Mouse (Mus musculus) spleen, adult 2 months (tissue): ENCODE results near the gene Stx19. TPM values are rescaled to one million over a fixed set of nuclear protein-coding genes. Genes with fewer than 3 reads are reported as not detected.

Source experiments
- DNase-seq, 2 experiments: peaks; one replicate each; pipeline versions ENCODE4 v3.0.0 to v3.0.0-alpha.2; 2012 to 2021; ENCODE audit warnings: low spot score in 2 of 2, low read depth in 1 of 2
- H3K27ac ChIP-seq: fragments of 200-500 bp; 2 replicates; pipeline ENCODE4 v1.5.1; 2012; ENCODE audit warnings: low read length, inconsistent platforms; ENCODE audit not compliant: insufficient read depth
- H3K27me3 ChIP-seq: fragments of 200-500 bp; 2 replicates; pipeline ENCODE4 v1.6.1; 2012; ENCODE audit warnings: mild to moderate bottlenecking, moderate library complexity, low read length, inconsistent platforms; ENCODE audit not compliant: control insufficient read depth, insufficient read depth
- H3K36me3 ChIP-seq: fragments of 200-500 bp; 2 replicates; pipeline ENCODE4 v1.6.1; 2012; ENCODE audit warnings: mild to moderate bottlenecking, low read length, inconsistent platforms; ENCODE audit not compliant: control insufficient read depth, insufficient read depth
- H3K4me1 ChIP-seq: fragments of 200-500 bp; 2 replicates; pipeline ENCODE4 v1.6.1; 2011; ENCODE audit warnings: inconsistent platforms; ENCODE audit not compliant: control insufficient read depth, insufficient read depth, insufficient read length
- H3K4me3 ChIP-seq: fragments of 200-500 bp; 2 replicates; pipeline ENCODE4 v1.5.1; 2011; ENCODE audit warnings: mild to moderate bottlenecking, inconsistent platforms; ENCODE audit not compliant: insufficient read depth, insufficient read length; ENCODE audit errors: extremely low read depth
- CTCF ChIP-seq: fragments of 200-500 bp; IDR thresholded peaks from 2 replicates; pipeline ENCODE4 v1.5.1; 2011; ENCODE audit warnings: mild to moderate bottlenecking, inconsistent platforms; ENCODE audit not compliant: insufficient read depth, insufficient read length, insufficient replicate concordance; ENCODE audit errors: extremely low read depth
- POLR2A ChIP-seq: fragments of 200-500 bp; IDR thresholded peaks from 2 replicates; pipeline ENCODE4 v1.6.1; 2011; ENCODE audit warnings: low read depth, low read length, inconsistent platforms
- WGBS: fragments of 180-500 bp; shearing (Covaris S2); methylation state at CpG from one replicate; pipeline ENCODE4 v1.1.7; 2018; 5-methylcytosine and 5-hydroxymethylcytosine counted together
- polyA plus RNA-seq: library from polyadenylated mRNA; depleted of rRNA; stranded (reverse); fragments of >200 nt; gene quantifications from 2 replicates; pipeline ENCODE4 v1.2.3, GENCODE M21; 2012

Gene Stx19
- polyA plus RNA-seq, 1 experiment = not detected

GRCm38 (mm10) chr16:62822472-62822871 is 8.0 kb downstream of the Stx19 start:
- 96% methylated on average over 6 of the region's 6 CpGs for WGBS
- Histone ChIP-seq H3K27me3 (no peaks in the 10 kb centered on the region), H3K36me3 (no peaks in the 10 kb centered on the region), H3K4me1 (no peaks in the 10 kb centered on the region), H3K27ac (no peak overlapping the region), H3K4me3 (no peak overlapping the region)
- TF ChIP-seq CTCF = no peak
- TF ChIP-seq POLR2A = no peak
- DNase-seq = no peak

GRCm38 (mm10) chr16:62826156-62827001 is 11.9 kb downstream of the Stx19 start:
- TF ChIP-seq CTCF = no peak
- TF ChIP-seq POLR2A = no peak
- Histone ChIP-seq H3K4me3 (no peak overlapping the region), H3K27ac (no peak overlapping the region), H3K27me3 (no peaks in the 10 kb centered on the region), H3K36me3 (no peaks in the 10 kb centered on the region), H3K4me1 (no peaks in the 10 kb centered on the region)
- WGBS = 65% methylated on average over 12 of the region's 12 CpGs
- DNase-seq = peak in 1 of 2 experiments; percentile 27

DNA sequence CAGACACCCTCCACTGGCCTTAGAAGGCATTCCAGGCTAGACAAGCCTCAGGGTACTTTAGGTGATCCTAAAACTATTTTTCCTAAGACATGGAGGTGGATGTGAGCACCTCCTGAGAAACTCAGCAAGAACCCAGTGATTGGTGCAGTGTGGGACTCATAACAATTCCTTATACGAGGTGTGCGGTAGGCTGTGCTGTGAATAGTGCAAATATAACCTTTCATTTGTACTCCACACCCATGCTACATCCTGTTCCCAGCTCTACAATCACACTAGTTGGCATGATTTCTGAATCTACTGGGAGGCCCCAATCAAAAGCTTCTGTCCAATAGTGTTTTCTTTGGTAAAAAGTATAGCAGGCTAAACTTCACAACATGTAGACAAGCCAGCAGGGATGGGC is 17.6 kb downstream of the Stx19 start:
- Histone ChIP-seq H3K4me3 (no peak overlapping the region), H3K27ac (no peak overlapping the region), H3K36me3 (no peaks in the 10 kb centered on the region), H3K4me1 (peaks cover 3% of the 10 kb centered on the region), H3K27me3 (no peaks in the 10 kb centered on the region)
- no peak for DNase-seq
- no peak for TF ChIP-seq POLR2A
- TF ChIP-seq CTCF = no peak
- WGBS = 86% methylated on average over 2 of the region's 2 CpGs

DNA sequence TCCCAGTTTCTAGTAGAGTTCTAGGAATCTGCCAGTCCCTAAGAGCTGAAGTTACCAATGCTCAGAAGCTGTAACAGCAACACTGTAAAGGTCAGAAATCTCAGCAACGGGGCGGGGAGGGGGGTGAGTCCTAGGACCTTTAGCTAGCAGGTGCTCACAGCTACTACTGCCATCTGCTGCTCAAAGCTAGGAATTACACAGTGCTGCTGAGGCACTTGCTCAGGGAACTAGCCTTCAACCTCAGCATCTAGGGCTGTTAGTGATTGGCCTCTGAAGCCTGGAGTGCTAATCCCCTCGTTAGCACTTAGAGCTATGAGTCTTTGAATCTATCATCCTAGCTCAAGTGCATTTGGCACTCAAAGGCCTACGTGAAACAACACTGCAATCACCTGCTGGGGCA is 18.0 kb downstream of the Stx19 start:
- peak; percentile 40 to 45 for DNase-seq
- WGBS = 30% methylated on average over 4 of the region's 4 CpGs
- peaks cover 3% of the 10 kb centered on the region for H3K4me1 ChIP-seq
- H3K27ac ChIP-seq = no peak overlapping the region
- no peaks in the 10 kb centered on the region for H3K36me3 ChIP-seq
- TF ChIP-seq CTCF (peak; percentile 67; the same call in 1 of the 2 replicates), POLR2A (no peak)
- no peak overlapping the region for H3K4me3 ChIP-seq
- no peaks in the 10 kb centered on the region for H3K27me3 ChIP-seq

- peak in 1 of 2 experiments; percentile 9 for DNase-seq
- no peak overlapping the region for H3K4me3 ChIP-seq
- H3K36me3 ChIP-seq = no peaks in the 10 kb centered on the region
- WGBS = 53% methylated on average over 3 of the region's 3 CpGs
- TF ChIP-seq POLR2A (no peak), CTCF (no peak)
- no peak overlapping the region for H3K27ac ChIP-seq
- no peaks in the 10 kb centered on the region for H3K27me3 ChIP-seq
- peaks cover 3% of the 10 kb centered on the region for H3K4me1 ChIP-seq
Measured at GRCm38 (mm10) chr16:62834016-62834735, 19.7 kb downstream of the Stx19 start.

- TF ChIP-seq CTCF = no peak
- TF ChIP-seq POLR2A = no peak
- WGBS = 87% methylated on average over 6 of the region's 6 CpGs
- DNase-seq = no peak
- Histone ChIP-seq H3K4me1 (peaks cover 4% of the 10 kb centered on the region; the same call in 1 of the 2 replicates), H3K27ac (no peak overlapping the region), H3K4me3 (no peak overlapping the region; the same call in 1 of the 2 replicates), H3K36me3 (no peaks in the 10 kb centered on the region), H3K27me3 (no peaks in the 10 kb centered on the region)
Measured at GRCm38 (mm10) chr16:62845341-62845740, 30.9 kb downstream of the Stx19 start.
